Comparison of ENCODE assay signal across 22 mouse cellular contexts in the genomic region with DNA sequence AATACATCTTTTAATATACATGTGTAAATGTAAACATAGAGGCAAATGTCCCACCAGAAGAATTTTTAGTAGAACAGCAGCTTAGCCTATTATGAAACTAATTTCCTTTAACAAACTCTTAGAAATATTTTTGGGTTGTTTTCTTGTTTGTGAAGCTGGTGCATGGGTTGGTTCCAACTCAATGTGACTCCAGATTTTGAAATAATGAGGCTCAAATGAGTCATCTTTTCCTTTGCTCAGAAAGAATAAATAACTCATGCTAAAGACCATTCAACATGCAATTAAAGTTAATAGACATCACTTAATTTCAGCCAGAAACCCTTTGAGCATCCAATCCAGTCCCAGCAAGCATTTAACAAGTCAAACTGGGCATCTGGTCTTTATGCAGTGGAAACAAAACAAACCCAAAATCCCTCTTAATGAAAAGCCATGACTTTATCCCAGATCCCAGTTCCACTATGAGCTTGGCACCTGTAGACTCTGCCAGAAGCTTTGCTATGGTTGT. TPM values are rescaled to one million over a fixed set of nuclear protein-coding genes. Genes with fewer than 3 reads are reported as not detected.
DNase-seq lines count a peak whose midpoint lies in the region; ATAC-seq and TF ChIP-seq lines count a peak whose summit lies in the region.
"Had no signal": no experiment of that assay in that cellular context is flagged by ENCODE, and none has a peak within 500 bp of the region (broad histone marks: within the 10 kb centered on the region; RNA-seq: fewer than 3 reads in every experiment).

No protein-coding gene starts in this region.

- DNase-seq in forebrain, postnatal 0 days = no peak
- DNase-seq in layer of hippocampus, adult 2 months (ENCODE audit: low spot score in 2 of 2) = no peak
- no peak for DNase-seq in layer of hippocampus, postnatal 25 days (ENCODE audit: extremely low spot score in 1 of 2, low spot score in 1 of 2)
- DNase-seq in 416B (ENCODE audit: low read depth) = peak; percentile 82
- peak; percentile 41 for DNase-seq in brain, embryonic 14.5 days (ENCODE audit: low read depth)
- no peak for DNase-seq in frontal cortex, adult 2 months (ENCODE audit: extremely low spot score in 1 of 2, low spot score in 1 of 2)
- DNase-seq in cerebellum, adult 11-12 months = no peak
- DNase-seq: cerebellum, adult 18-20 months; gastrocnemius, postnatal 14 days; kidney, adult 9 months; layer of hippocampus, postnatal 36 days; right cerebral cortex, postnatal 4 days; thymus, postnatal 36 days had no signal

- H3K27ac ChIP-seq in forebrain, postnatal 0 days (ENCODE audit: low read depth, low read length) = no peak overlapping the region
- H3K27ac ChIP-seq in forebrain, embryonic 15.5 days (replicated peaks) = no peak overlapping the region
- peak overlapping the region; percentile 36; the same call in 1 of the 2 replicates for H3K27ac ChIP-seq in layer of hippocampus, adult 2 months
- H3K27ac ChIP-seq: embryonic facial prominence, embryonic 10.5 days; heart, embryonic 13.5 days; hindbrain, embryonic 10.5 days; liver, embryonic 12.5 days; lung, embryonic 15.5 days; midbrain, embryonic 12.5 days had no signal

- TF ChIP-seq POLR2A in brain, embryonic 14.5 days (IDR thresholded peaks at IDR 0.05; ENCODE audit: borderline replicate concordance, extremely low read depth, insufficient read depth, insufficient read length, poor library complexity, severe bottlenecking) = no peak

- H3K4me3 ChIP-seq in forebrain, postnatal 0 days (ENCODE audit: low read depth, low read length) = no peak overlapping the region
- H3K4me3 ChIP-seq in forebrain, embryonic 15.5 days = no peak overlapping the region
- H3K4me3 ChIP-seq in layer of hippocampus, adult 2 months = no peak overlapping the region
- H3K4me3 ChIP-seq: embryonic facial prominence, embryonic 10.5 days; heart, embryonic 13.5 days; hindbrain, embryonic 10.5 days; liver, embryonic 12.5 days; lung, embryonic 15.5 days; midbrain, embryonic 12.5 days had no signal

- H3K4me1 ChIP-seq in forebrain, postnatal 0 days (ENCODE audit: insufficient read depth) = no peaks in the 10 kb centered on the region
- H3K4me1 ChIP-seq in forebrain, embryonic 15.5 days = no peaks in the 10 kb centered on the region
- H3K4me1 ChIP-seq: embryonic facial prominence, embryonic 10.5 days; heart, embryonic 13.5 days; hindbrain, embryonic 10.5 days; liver, embryonic 12.5 days; midbrain, embryonic 12.5 days had no signal

- H3K9ac ChIP-seq in forebrain, postnatal 0 days = no peak overlapping the region
- no peak overlapping the region for H3K9ac ChIP-seq in forebrain, embryonic 15.5 days (replicated peaks)
- H3K9ac ChIP-seq: heart, embryonic 13.5 days; liver, embryonic 12.5 days; lung, embryonic 15.5 days; midbrain, embryonic 12.5 days had no signal

- no peaks in the 10 kb centered on the region for H3K9me3 ChIP-seq in forebrain, postnatal 0 days (ENCODE audit: low read length)
- H3K9me3 ChIP-seq in forebrain, embryonic 15.5 days = no peaks in the 10 kb centered on the region
- H3K9me3 ChIP-seq: embryonic facial prominence, embryonic 10.5 days; heart, embryonic 13.5 days; hindbrain, embryonic 10.5 days; liver, embryonic 12.5 days; lung, embryonic 15.5 days; midbrain, embryonic 12.5 days had no signal

- H3K27me3 ChIP-seq in forebrain, postnatal 0 days (ENCODE audit: insufficient read depth, low read length) = no peaks in the 10 kb centered on the region
- H3K27me3 ChIP-seq in forebrain, embryonic 15.5 days = no peaks in the 10 kb centered on the region
- H3K27me3 ChIP-seq: heart, embryonic 13.5 days; liver, embryonic 12.5 days; lung, embryonic 15.5 days; midbrain, embryonic 12.5 days had no signal

- H3K36me3 ChIP-seq in forebrain, postnatal 0 days (ENCODE audit: insufficient read depth) = no peaks in the 10 kb centered on the region
- no peaks in the 10 kb centered on the region for H3K36me3 ChIP-seq in forebrain, embryonic 15.5 days
- H3K36me3 ChIP-seq: embryonic facial prominence, embryonic 10.5 days; heart, embryonic 13.5 days; hindbrain, embryonic 10.5 days; liver, embryonic 12.5 days; lung, embryonic 15.5 days; midbrain, embryonic 12.5 days had no signal

- H3K4me2 ChIP-seq in forebrain, postnatal 0 days (ENCODE audit: low read depth) = no peak overlapping the region
- no peak overlapping the region for H3K4me2 ChIP-seq in forebrain, embryonic 15.5 days (replicated peaks)
- H3K4me2 ChIP-seq: heart, embryonic 13.5 days; liver, embryonic 12.5 days; lung, embryonic 15.5 days; midbrain, embryonic 12.5 days had no signal

- TF ChIP-seq CTCF in forebrain, postnatal 0 days (IDR thresholded peaks at IDR 0.05; ENCODE audit: low read depth) = no peak
- TF ChIP-seq CTCF in layer of hippocampus, adult 2 months (conservative IDR thresholded peaks at IDR 0.05) = no peak
- TF ChIP-seq CTCF in brain, embryonic 14.5 days (IDR thresholded peaks at IDR 0.05; ENCODE audit: borderline replicate concordance, extremely low read depth, insufficient read depth, insufficient read length) = no peak

- ATAC-seq in forebrain, postnatal 0 days = 0 out of 2 replicates have a peak, but pooled peaks have one; percentile 20
- ATAC-seq in forebrain, embryonic 15.5 days (replicated peaks) = no peak
- ATAC-seq: forebrain, embryonic 16.5 days; liver, embryonic 12.5 days had no signal

RNA-seq across cellular contexts. Expression of gene Cd93, which starts 14.3 kb away (rescaled TPM):
- 15.2 and 22.4 TPM in 2 replicates for total RNA-seq in forebrain, postnatal 0 days (2014; rRNA removed)
- 4.0 and 4.5 TPM in 2 replicates for polyA plus RNA-seq in forebrain, postnatal 0 days (2015; fragmentation: Nextera tagmentation; extraction: Ambion mirVana)
- polyA plus RNA-seq in forebrain, embryonic 15.5 days (2015; fragmentation: Nextera tagmentation; extraction: Ambion mirVana) = 6.2 and 6.5 TPM in 2 replicates
- total RNA-seq in layer of hippocampus, adult 2 months (2021) = 1 to 10 TPM; 3.2 to 5.1 TPM
- total RNA-seq in layer of hippocampus, postnatal 25 days (2021) = 1 to 10 TPM; 5.4 to 6.7 TPM
- 6.8 and 13.9 TPM in 2 replicates for polyA plus RNA-seq in brain, embryonic 14.5 days (2012; rRNA removed)
- polyA plus RNA-seq in frontal cortex, adult 2 months (2012; rRNA removed) = 4.1 and 4.4 TPM in 2 replicates

RNA-seq across cellular contexts. Expression of gene Thbd, which starts 21.1 kb away (rescaled TPM):
- 16.2 and 24.2 TPM in 2 replicates for total RNA-seq in forebrain, postnatal 0 days (2014; rRNA removed)
- 9.6 and 11.1 TPM in 2 replicates for polyA plus RNA-seq in forebrain, postnatal 0 days (2015; fragmentation: Nextera tagmentation; extraction: Ambion mirVana)
- 5.0 and 5.3 TPM in 2 replicates for polyA plus RNA-seq in forebrain, embryonic 15.5 days (2015; fragmentation: Nextera tagmentation; extraction: Ambion mirVana)
- 1 to 10 TPM; 5.3 to 6.9 TPM for total RNA-seq in layer of hippocampus, adult 2 months (2021)
- 1 to 10 TPM; 4.9 to 5.3 TPM for total RNA-seq in layer of hippocampus, postnatal 25 days (2021)
- 4.6 and 6.4 TPM in 2 replicates for polyA plus RNA-seq in brain, embryonic 14.5 days (2012; rRNA removed)
- 10.3 and 11.2 TPM in 2 replicates for polyA plus RNA-seq in frontal cortex, adult 2 months (2012; rRNA removed)

RNA-seq across cellular contexts. Expression of gene Sstr4, which starts 33.9 kb away (rescaled TPM):
- 10.7 and 12.1 TPM in 2 replicates for total RNA-seq in forebrain, postnatal 0 days (2014; rRNA removed)
- 1.9 and 2.8 TPM in 2 replicates for polyA plus RNA-seq in forebrain, postnatal 0 days (2015; fragmentation: Nextera tagmentation; extraction: Ambion mirVana)
- 1.2 and 1.5 TPM in 2 replicates for polyA plus RNA-seq in forebrain, embryonic 15.5 days (2015; fragmentation: Nextera tagmentation; extraction: Ambion mirVana)
- 10 to 100 TPM; 75.5 TPM for total RNA-seq in layer of hippocampus, adult 2 months (2021)
- total RNA-seq in layer of hippocampus, postnatal 25 days (2021) = 10 to 100 TPM; 74.0 to 81.6 TPM
- 2.3 and 2.9 TPM in 2 replicates for polyA plus RNA-seq in brain, embryonic 14.5 days (2012; rRNA removed)
- polyA plus RNA-seq in frontal cortex, adult 2 months (2012; rRNA removed) = 15.1 and 19.0 TPM in 2 replicates
- polyA plus RNA-seq: testis, adult 2 months had no signal

Comparison
In these comparisons a context has a peak if more than half of its experiments do, and no peak if none do; other contexts are left out.
1. DNase-seq: peak in 416B (single experiment) and brain, embryonic 14.5 days (single experiment); none in forebrain, postnatal 0 days (single experiment), layer of hippocampus, adult 2 months (0 of 2), layer of hippocampus, postnatal 25 days (0 of 2), frontal cortex, adult 2 months (0 of 2) and cerebellum, adult 11-12 months (single experiment).